Mouse (Mus musculus): ENCODE results near the gene 4921524J17Rik. TPM values are rescaled to one million over a fixed set of nuclear protein-coding genes. Genes with fewer than 3 reads are reported as not detected.

Gene 4921524J17Rik
- polyA plus RNA-seq, 1 experiment, result 14.5 TPM

GRCm38 (mm10) chr8:85393199-85393598 is 39.4 kb downstream of the 4921524J17Rik start:
- DNase-seq (ENCODE audit: extremely low spot score in 1 of 2, low spot score in 1 of 2), result no peak

GRCm38 (mm10) chr8:85391438-85391837 is 41.2 kb downstream of the 4921524J17Rik start:
- no peak for DNase-seq (ENCODE audit: extremely low spot score in 1 of 2, low spot score in 1 of 2)

GRCm38 (mm10) chr8:85386205-85386604 is 46.4 kb downstream of the 4921524J17Rik start, which contains the start of gene Mylk3:
Gene Mylk3, minus strand, starts transcription at chr8:85386345.
- peak in 1 of 2 experiments; percentile 58 for DNase-seq (ENCODE audit: extremely low spot score in 1 of 2, low spot score in 1 of 2)

- peak in 1 of 2 experiments; percentile 36 for DNase-seq (ENCODE audit: extremely low spot score in 1 of 2, low spot score in 1 of 2)
These were observed 50.7 kb downstream of the 4921524J17Rik start for GRCm38 (mm10) chr8:85381926-85382325.

- no peak for DNase-seq (ENCODE audit: extremely low spot score in 1 of 2, low spot score in 1 of 2)
These were observed 51.8 kb downstream of the 4921524J17Rik start for GRCm38 (mm10) chr8:85380824-85381209.

GRCm38 (mm10) chr8:85380123-85380823 is 52.4 kb downstream of the 4921524J17Rik start:
- DNase-seq (ENCODE audit: extremely low spot score in 1 of 2, low spot score in 1 of 2), result no peak

GRCm38 (mm10) chr8:85379142-85379781 is 53.4 kb downstream of the 4921524J17Rik start:
- DNase-seq (ENCODE audit: extremely low spot score in 1 of 2, low spot score in 1 of 2), result peak in 1 of 2 experiments; percentile 34

GRCm38 (mm10) chr8:85376516-85376915 is 56.1 kb downstream of the 4921524J17Rik start:
- no peak for DNase-seq (ENCODE audit: extremely low spot score in 1 of 2, low spot score in 1 of 2)

GRCm38 (mm10) chr8:85374286-85374685 is 58.3 kb downstream of the 4921524J17Rik start:
- no peak for DNase-seq (ENCODE audit: extremely low spot score in 1 of 2, low spot score in 1 of 2)

GRCm38 (mm10) chr8:85373435-85374039 is 59.1 kb downstream of the 4921524J17Rik start:
- DNase-seq (ENCODE audit: extremely low spot score in 1 of 2, low spot score in 1 of 2), result no peak

- DNase-seq (ENCODE audit: extremely low spot score in 1 of 2, low spot score in 1 of 2), result no peak
These were observed 60.2 kb downstream of the 4921524J17Rik start for GRCm38 (mm10) chr8:85372465-85372839.

- peak in 1 of 2 experiments; percentile 43 for DNase-seq (ENCODE audit: extremely low spot score in 1 of 2, low spot score in 1 of 2)
These were observed 60.7 kb downstream of the 4921524J17Rik start for GRCm38 (mm10) chr8:85371736-85372464.

- no peak for DNase-seq (ENCODE audit: extremely low spot score in 1 of 2, low spot score in 1 of 2)
These were observed 67.5 kb downstream of the 4921524J17Rik start for GRCm38 (mm10) chr8:85365176-85365575.

- DNase-seq (ENCODE audit: extremely low spot score in 1 of 2, low spot score in 1 of 2), result no peak
These were observed 68.0 kb downstream of the 4921524J17Rik start for GRCm38 (mm10) chr8:85364628-85365027.

- no peak for DNase-seq (ENCODE audit: extremely low spot score in 1 of 2, low spot score in 1 of 2)
These were observed 69.2 kb downstream of the 4921524J17Rik start for GRCm38 (mm10) chr8:85363406-85363805.

GRCm38 (mm10) chr8:85362211-85362610 is 70.4 kb downstream of the 4921524J17Rik start:
- DNase-seq (ENCODE audit: extremely low spot score in 1 of 2, low spot score in 1 of 2), result no peak

Other genes starting within 250 kb of the 4921524J17Rik start
- gene Olfr371, start 206.8 kb downstream of the 4921524J17Rik start, polyA plus RNA-seq (2012; rRNA removed), result not detected in 2 replicates
- 38.0 and 43.2 TPM in 2 replicates for gene Orc6, start 133.2 kb downstream of the 4921524J17Rik start, polyA plus RNA-seq (2012; rRNA removed)
- 75.1 and 87.8 TPM in 2 replicates for gene Vps35, start 133.0 kb downstream of the 4921524J17Rik start, polyA plus RNA-seq (2012; rRNA removed)
- gene Mylk3, start 46.5 kb downstream of the 4921524J17Rik start, polyA plus RNA-seq (2012; rRNA removed), result 1.1 and 2.8 TPM in 2 replicates
- gene Gpt2, start 59.7 kb upstream of the 4921524J17Rik start, polyA plus RNA-seq (2012; rRNA removed), result 52.6 and 52.9 TPM in 2 replicates
- gene Dnaja2, start 122.5 kb upstream of the 4921524J17Rik start, polyA plus RNA-seq (2012; rRNA removed), result 110 and 128 TPM in 2 replicates